Comparison of ENCODE assay signal across 25 mouse cellular contexts in genomic region chr5:105833923-105834322, GRCm38 (mm10). TPM values are rescaled to one million over a fixed set of nuclear protein-coding genes. Genes with fewer than 3 reads are reported as not detected.
A peak's percentile ranks its signal among the peaks of the same experiment; 100 is the strongest.
DNase-seq lines count a peak whose midpoint lies in the region; ATAC-seq lines count a peak whose summit lies in the region.
"Had no signal": no experiment of that assay in that cellular context is flagged by ENCODE, and none has a peak within 500 bp of the region (broad histone marks: within the 10 kb centered on the region; RNA-seq: fewer than 3 reads in every experiment).

No protein-coding gene starts in this region.

- H3K9ac ChIP-seq in kidney, embryonic 15.5 days, result no peak overlapping the region
- no peak overlapping the region for H3K9ac ChIP-seq in hindbrain, embryonic 13.5 days
- H3K9ac ChIP-seq: embryonic facial prominence, embryonic 12.5 days; embryonic facial prominence, embryonic 15.5 days; forebrain, postnatal 0 days; heart, embryonic 12.5 days; heart, embryonic 15.5 days; hindbrain, embryonic 14.5 days had no signal

- no peaks in the 10 kb centered on the region for H3K9me3 ChIP-seq in kidney, embryonic 15.5 days (replicated peaks)
- no peaks in the 10 kb centered on the region for H3K9me3 ChIP-seq in hindbrain, embryonic 13.5 days
- H3K9me3 ChIP-seq: embryonic facial prominence, embryonic 12.5 days; embryonic facial prominence, embryonic 15.5 days; heart, embryonic 12.5 days; heart, embryonic 15.5 days; hindbrain, embryonic 10.5 days had no signal

- no peak for ATAC-seq in kidney, embryonic 15.5 days (replicated peaks; ENCODE audit: low FRiP score)
- 0 out of 2 replicates have a peak, but pooled peaks have one; percentile 31 for ATAC-seq in common myeloid progenitor, adult 5-6 weeks (replicated peaks; ENCODE audit: low read depth, poor library complexity, severe bottlenecking)
- peak; percentile 43 for ATAC-seq in granulocyte monocyte progenitor cell, adult 5-6 weeks (replicated peaks; ENCODE audit: poor library complexity, severe bottlenecking)
- no peak for ATAC-seq in activated CD4-positive, CD25-positive, alpha-beta regulatory T cell, adult 4 months
- ATAC-seq in hindbrain, embryonic 13.5 days (ENCODE audit: low FRiP score), result no peak
- ATAC-seq: CD4-positive, CD25-positive, alpha-beta regulatory T cell, adult 4 months; forebrain, embryonic 14.5 days; forebrain, postnatal 0 days; hindbrain, postnatal 0 days; inflammation-experienced regulatory T-cells, adult 6 months had no signal

- H3K36me3 ChIP-seq in kidney, embryonic 15.5 days, result no peaks in the 10 kb centered on the region
- H3K36me3 ChIP-seq in hindbrain, embryonic 13.5 days, result no peaks in the 10 kb centered on the region
- H3K36me3 ChIP-seq: embryonic facial prominence, embryonic 12.5 days; embryonic facial prominence, embryonic 15.5 days; heart, embryonic 12.5 days; heart, embryonic 15.5 days; hindbrain, embryonic 10.5 days had no signal

- 0 out of 2 replicates have a peak overlapping the region, but pooled peaks have one; percentile 39 for H3K27ac ChIP-seq in kidney, embryonic 15.5 days
- no peak overlapping the region for H3K27ac ChIP-seq in hindbrain, embryonic 13.5 days
- H3K27ac ChIP-seq: embryonic facial prominence, embryonic 12.5 days; embryonic facial prominence, embryonic 15.5 days; heart, embryonic 15.5 days; hindbrain, embryonic 10.5 days; hindbrain, embryonic 14.5 days; hindbrain, postnatal 0 days had no signal

- no peak overlapping the region for H3K4me3 ChIP-seq in kidney, embryonic 15.5 days (replicated peaks)
- H3K4me3 ChIP-seq in hindbrain, embryonic 13.5 days, result no peak overlapping the region
- H3K4me3 ChIP-seq: embryonic facial prominence, embryonic 12.5 days; embryonic facial prominence, embryonic 15.5 days; heart, embryonic 12.5 days; heart, embryonic 15.5 days; hindbrain, embryonic 10.5 days had no signal

- WGBS in kidney, embryonic 15.5 days, result 43% methylated on average over 3 of the region's 3 CpGs
- WGBS in hindbrain, embryonic 13.5 days, result 77% methylated on average over 3 of the region's 3 CpGs

- H3K4me2 ChIP-seq in kidney, embryonic 15.5 days, result no peak overlapping the region
- no peak overlapping the region for H3K4me2 ChIP-seq in hindbrain, embryonic 13.5 days
- H3K4me2 ChIP-seq: embryonic facial prominence, embryonic 12.5 days; embryonic facial prominence, embryonic 15.5 days; heart, embryonic 12.5 days; heart, embryonic 15.5 days; hindbrain, embryonic 14.5 days had no signal

- no peak for DNase-seq in kidney, adult 8-10 months
- DNase-seq: adrenal gland, postnatal 10 days; adrenal gland, postnatal 36 days; cerebellum, adult 18-20 months; cerebellum, adult 9-10 months; cerebellum, postnatal 14 days; forebrain, postnatal 0 days; gastrocnemius, postnatal 25 days; heart, postnatal 10 days; heart, postnatal 36 days had no signal

- no peaks in the 10 kb centered on the region for H3K27me3 ChIP-seq in kidney, embryonic 15.5 days
- no peaks in the 10 kb centered on the region for H3K27me3 ChIP-seq in hindbrain, embryonic 13.5 days
- H3K27me3 ChIP-seq: embryonic facial prominence, embryonic 12.5 days; embryonic facial prominence, embryonic 15.5 days; heart, embryonic 15.5 days had no signal

- H3K4me1 ChIP-seq in kidney, embryonic 15.5 days, result peaks cover 19% of the 10 kb centered on the region
- peaks cover 3% of the 10 kb centered on the region; the same call in 1 of the 2 replicates for H3K4me1 ChIP-seq in hindbrain, embryonic 13.5 days (replicated peaks)
- H3K4me1 ChIP-seq: embryonic facial prominence, embryonic 12.5 days; embryonic facial prominence, embryonic 15.5 days had no signal

RNA-seq across cellular contexts. Expression of gene Zfp326, which starts 42.4 kb away (rescaled TPM):
- polyA plus RNA-seq in kidney, embryonic 15.5 days (2015; fragmentation: Nextera tagmentation; extraction: Ambion mirVana), result 47.0 and 50.8 TPM in 2 replicates
- 73.7 and 102 TPM in 2 replicates for total RNA-seq in common myeloid progenitor, adult 5-6 weeks (2017)
- total RNA-seq in granulocyte monocyte progenitor cell, adult 5-6 weeks (2014; fragmentation: Nextera tagmentation), result 33.5 and 33.9 TPM in 2 replicates
- 48.7 and 49.1 TPM in 2 replicates for total RNA-seq in granulocyte monocyte progenitor cell, adult 5-6 weeks (2017)
- 10 to 100 TPM; 12.4 to 14.0 TPM for polyA plus RNA-seq in activated CD4-positive, CD25-positive, alpha-beta regulatory T cell, adult 4 months (2017; shearing (Covaris generic))
- 56.5 and 60.5 TPM in 2 replicates for polyA plus RNA-seq in hindbrain, embryonic 13.5 days (2015; fragmentation: Nextera tagmentation; extraction: Ambion mirVana)

Comparison
In these comparisons a context has a peak if more than half of its experiments do, and no peak if none do; other contexts are left out.
1. ATAC-seq: peak in common myeloid progenitor, adult 5-6 weeks (single experiment) and granulocyte monocyte progenitor cell, adult 5-6 weeks (single experiment); none in kidney, embryonic 15.5 days (single experiment), activated CD4-positive, CD25-positive, alpha-beta regulatory T cell, adult 4 months (single experiment) and hindbrain, embryonic 13.5 days (single experiment).